Mouse (Mus musculus) megakaryocyte, embryonic 14.5 days (primary cell): Measurements from ENCODE around the gene Ttbk1.

Experiments used
- FLI1 ChIP-seq: IDR thresholded peaks from 2 replicates; pipeline ENCODE4 v1.6.1; 2012; ENCODE audit warnings: low read length, inconsistent platforms, mixed read lengths
- GATA1 ChIP-seq: IDR thresholded peaks from 3 replicates; pipeline ENCODE4 v1.6.1; 2012; ENCODE audit warnings: mixed read lengths, low read length, inconsistent platforms, borderline replicate concordance

- TF ChIP-seq GATA1 (no peak), FLI1 (no peak)
Observed at GRCm38 (mm10) chr17:46483561-46484001, 3.9 kb downstream of the Ttbk1 start.
